Mouse (Mus musculus) E14TG2a.4 (cell line): Measurements from ENCODE around the gene Dntt.

Experiments
- CTCF ChIP-seq: conservative IDR thresholded peaks from 2 replicates; pipeline ENCODE4 v1.5.1; 2014; ENCODE audit warnings: low read length
- POU5F1 ChIP-seq: IDR thresholded peaks from 2 replicates; pipeline ENCODE4 v1.6.1; 2014; ENCODE audit warnings: low read length, borderline replicate concordance

DNA sequence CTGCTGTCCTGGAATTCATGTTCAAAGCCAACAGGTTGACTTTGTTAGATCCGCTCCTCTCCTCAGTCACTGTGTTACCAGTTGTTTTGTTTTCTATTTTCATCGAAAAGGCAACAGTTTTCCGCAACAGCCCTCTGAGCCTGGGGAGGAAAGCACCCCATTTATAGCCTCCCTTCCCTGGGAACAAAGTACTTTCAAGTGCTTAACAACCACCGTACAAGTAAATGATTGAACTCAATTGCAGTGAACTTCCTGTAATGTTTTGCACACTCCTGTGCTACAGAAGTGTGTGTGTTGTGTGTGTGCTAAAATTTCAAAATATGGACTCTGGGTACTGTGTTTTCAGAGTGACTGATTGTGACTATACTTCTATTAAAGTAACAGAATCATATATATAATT is 21.3 kb upstream of the Dntt start:
- TF ChIP-seq CTCF (no peak), POU5F1 (no peak)
